Mouse (Mus musculus) embryo, embryonic 11 days (tissue): ENCODE data around the gene Ppp1r35.

Source experiments
- DNase-seq: peaks from one replicate; pipeline ENCODE4 v3.0.0-alpha.2; 2015

Ppp1r35 gene

GRCm38 (mm10) chr5:137784546-137784945, 5.9 kb downstream of the Ppp1r35 start:
- DNase-seq = no peak

GRCm38 (mm10) chr5:137785164-137786031, 6.7 kb downstream of the Ppp1r35 start:
- peak; percentile 63 for DNase-seq

DNA sequence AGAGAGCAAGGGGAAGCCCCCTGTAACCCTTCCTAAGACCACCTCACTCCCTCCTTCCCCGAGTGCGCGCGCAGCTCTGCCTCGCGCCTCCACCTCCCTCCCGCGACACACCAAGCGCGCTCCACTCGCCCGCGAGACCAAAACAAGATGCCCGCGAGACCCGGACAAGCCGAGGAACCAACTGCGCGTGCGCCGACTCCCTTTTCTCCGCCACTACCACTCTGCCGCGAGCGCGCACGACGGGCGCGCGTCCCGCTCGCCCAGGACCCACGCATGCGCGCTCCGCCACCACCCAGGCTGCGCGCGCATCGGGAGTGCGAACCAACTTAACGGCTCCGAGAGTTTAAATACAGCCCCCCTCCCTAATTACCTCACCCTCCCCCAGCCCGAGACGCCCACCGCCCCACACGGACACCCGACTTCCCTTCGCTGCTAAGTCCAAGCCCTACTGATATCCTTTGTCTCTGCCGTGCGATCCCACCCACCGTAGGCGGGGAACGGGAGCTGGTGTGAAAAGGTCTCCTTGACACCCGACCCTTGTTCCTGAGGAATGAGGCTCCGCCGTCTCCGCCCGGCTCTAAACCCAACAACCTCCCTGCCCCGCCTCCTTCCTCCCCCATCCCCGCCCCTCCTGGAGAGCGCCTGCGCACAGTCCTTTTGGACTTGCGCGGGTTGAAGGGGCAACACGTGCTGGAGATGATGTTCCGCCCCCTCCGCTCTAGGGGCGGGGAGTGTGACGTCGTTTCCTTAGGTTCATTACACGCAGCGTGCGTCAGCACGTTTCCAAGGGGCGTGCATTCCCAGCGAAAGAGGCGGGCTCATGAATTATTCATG, 7.7 kb downstream of the Ppp1r35 start:
- peak; percentile 100 for DNase-seq

- DNase-seq = peak; percentile 96
These were observed 8.7 kb downstream of the Ppp1r35 start, which contains the start of the genes Mepce and Zcwpw1 for GRCm38 (mm10) chr5:137787151-137787928. Gene Mepce, minus strand, starts transcription at chr5:137787655. Gene Zcwpw1, plus strand, starts transcription at chr5:137787798.

GRCm38 (mm10) chr5:137788171-137788570, 9.5 kb downstream of the Ppp1r35 start:
- peak; percentile 11 for DNase-seq

- DNase-seq = no peak
These were observed 10.4 kb downstream of the Ppp1r35 start for GRCm38 (mm10) chr5:137788946-137789531.

- DNase-seq = no peak
These were observed 12.9 kb downstream of the Ppp1r35 start for GRCm38 (mm10) chr5:137791553-137791952.

GRCm38 (mm10) chr5:137796606-137797005, 18.0 kb downstream of the Ppp1r35 start:
- DNase-seq = no peak

- no peak for DNase-seq
These were observed 22.3 kb downstream of the Ppp1r35 start for GRCm38 (mm10) chr5:137800917-137801316.

- no peak for DNase-seq
These were observed 27.5 kb downstream of the Ppp1r35 start for GRCm38 (mm10) chr5:137806158-137806557.

DNA sequence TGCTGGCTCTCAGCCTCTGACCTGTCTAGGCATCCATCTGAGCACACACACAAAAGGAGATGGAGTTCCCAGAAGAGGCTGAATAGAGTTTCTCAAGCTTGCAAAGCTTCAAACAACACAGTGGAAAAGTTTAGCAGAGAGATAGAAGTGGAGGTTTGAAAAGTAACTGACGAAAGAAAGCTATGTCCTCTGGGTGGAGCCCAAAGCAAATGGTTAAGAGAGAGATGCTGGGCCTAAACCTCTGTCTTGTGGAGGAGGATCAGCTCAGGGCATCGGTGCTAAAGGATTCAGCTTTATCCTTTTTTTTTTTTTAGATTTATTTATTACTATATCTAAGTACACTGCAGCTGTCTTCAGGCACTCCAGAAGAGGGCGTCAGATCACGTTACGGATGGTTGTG, 29.7 kb downstream of the Ppp1r35 start:
- DNase-seq = no peak

GRCm38 (mm10) chr5:137817466-137818222, 39.0 kb downstream of the Ppp1r35 start:
- no peak for DNase-seq

GRCm38 (mm10) chr5:137822126-137822525, 43.5 kb downstream of the Ppp1r35 start:
- DNase-seq = no peak

GRCm38 (mm10) chr5:137822602-137823001, 44.0 kb downstream of the Ppp1r35 start:
- no peak for DNase-seq

DNA sequence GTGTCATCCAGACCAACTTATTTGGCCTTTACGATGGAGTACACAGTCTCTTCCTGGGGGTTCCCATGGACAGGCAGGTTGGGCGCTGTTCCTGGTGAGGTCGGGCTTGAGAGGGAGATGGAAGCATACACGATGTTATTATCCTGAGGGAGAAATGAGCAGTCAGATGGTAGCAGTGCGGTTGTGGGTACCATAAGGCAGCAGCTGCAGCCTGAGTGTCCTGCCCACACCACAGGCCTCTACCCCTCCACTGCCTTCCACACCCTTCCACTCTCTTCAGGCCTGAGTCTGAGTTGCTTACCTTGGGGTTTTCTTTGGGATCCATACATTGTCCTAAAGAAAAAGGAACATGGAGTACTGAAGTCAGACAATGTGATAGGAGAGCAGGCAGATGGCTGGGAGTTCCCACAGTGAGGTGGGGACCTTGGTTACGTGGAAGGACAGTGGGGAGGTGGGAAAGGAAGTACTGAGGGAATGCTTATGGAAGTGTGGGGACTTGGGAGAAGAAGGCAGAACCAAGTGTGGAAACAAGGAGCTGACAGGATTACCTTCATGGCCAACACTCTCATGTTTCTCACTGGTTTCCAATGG, 44.9 kb downstream of the Ppp1r35 start:
- no peak for DNase-seq

GRCm38 (mm10) chr5:137825030-137825429, 46.4 kb downstream of the Ppp1r35 start:
- no peak for DNase-seq

- no peak for DNase-seq
These were observed 47.3 kb downstream of the Ppp1r35 start for GRCm38 (mm10) chr5:137825971-137826370.

- no peak for DNase-seq
These were observed 47.8 kb downstream of the Ppp1r35 start for GRCm38 (mm10) chr5:137826421-137826820.

- no peak for DNase-seq
These were observed 50.0 kb downstream of the Ppp1r35 start for GRCm38 (mm10) chr5:137828694-137829093.
